Mouse (Mus musculus) testis, postnatal 14 days (tissue): ENCODE data around the gene Plac9a.
"Not testable (repeated sequence)": the region's sequence is repeated elsewhere in the genome, so short reads cannot be mapped to it uniquely, and the experiment has no call there.

Experiments used
- DNase-seq: peaks from one replicate; pipeline ENCODE4 v3.0.0; 2021; ENCODE audit warnings: low spot score

Plac9a gene

DNA sequence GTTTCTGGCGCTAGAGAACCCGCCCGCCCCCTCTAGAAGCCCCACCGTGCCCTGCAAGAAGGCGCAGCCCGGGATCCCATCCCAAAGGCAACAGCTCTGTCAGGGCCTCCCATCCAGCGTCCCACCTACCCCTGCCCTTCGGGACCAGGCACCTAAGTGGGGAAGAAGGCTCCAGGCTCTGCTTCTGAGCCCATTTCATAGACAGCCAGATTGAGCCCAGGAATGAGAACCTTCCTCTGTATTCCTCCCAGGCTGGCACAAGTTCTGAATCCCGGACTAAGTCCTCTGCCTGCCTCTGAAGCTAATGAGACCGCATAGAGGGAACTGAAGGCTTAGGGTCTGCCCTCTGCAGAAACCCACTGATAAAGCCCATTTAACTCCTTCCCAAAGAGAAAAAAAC is at the start of gene Plac9a:
TSS of gene Plac9a (minus strand) at position 101 of the 400 bp plus-strand sequence.
- DNase-seq: not testable (repeated sequence)

GRCm38 (mm10) chr14:25938004-25938403 is 35.1 kb upstream of the Plac9a start, which contains the start of gene Cphx1:
TSS of gene Cphx1 (plus strand) at chr14:25938304.
- not testable (repeated sequence) for DNase-seq

GRCm38 (mm10) chr14:25936867-25937630 is 34.1 kb upstream of the Plac9a start:
- DNase-seq: not testable (repeated sequence)

- not testable (repeated sequence) for DNase-seq
Observed at GRCm38 (mm10) chr14:25927562-25927881, 24.6 kb upstream of the Plac9a start, which contains the start of gene Tmem254a. TSS of gene Tmem254a (minus strand) at chr14:25927672.

DNA sequence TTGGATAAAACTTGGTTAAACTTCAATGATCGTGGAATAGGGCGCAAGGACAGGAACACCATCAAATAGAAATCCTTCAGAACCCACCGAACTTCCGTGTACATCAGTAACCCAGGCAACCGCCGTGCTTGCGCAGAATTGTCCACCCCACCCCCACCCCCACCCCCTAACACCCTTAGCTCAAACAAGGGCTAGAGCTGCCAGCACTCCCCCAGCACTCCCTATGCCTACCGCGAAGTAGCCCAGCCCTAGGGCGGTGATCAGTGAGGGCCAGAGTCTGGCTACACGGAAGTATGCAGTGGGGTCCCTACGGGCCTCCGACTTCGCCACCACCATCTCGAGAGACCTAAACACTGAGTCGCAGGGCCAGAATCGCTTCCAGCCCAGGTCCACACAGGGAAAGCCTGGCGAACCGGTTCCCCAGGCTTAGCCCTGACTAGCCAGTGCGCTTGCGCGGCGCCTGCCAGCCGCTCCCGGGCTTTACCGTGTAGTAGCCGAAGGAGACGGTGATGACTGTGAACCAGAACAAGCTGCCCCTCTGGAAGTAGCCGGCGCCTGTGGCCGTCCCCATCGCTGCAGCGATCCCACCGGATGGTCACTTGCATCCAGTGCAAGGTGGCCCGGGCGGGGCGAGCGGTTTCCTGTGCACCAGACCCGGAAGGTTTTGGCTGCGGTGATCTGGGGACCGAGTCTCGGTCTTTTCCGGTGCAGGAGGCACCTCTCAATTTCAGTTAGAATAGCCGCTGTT is 24.1 kb upstream of the Plac9a start:
- DNase-seq: not testable (repeated sequence)

DNA sequence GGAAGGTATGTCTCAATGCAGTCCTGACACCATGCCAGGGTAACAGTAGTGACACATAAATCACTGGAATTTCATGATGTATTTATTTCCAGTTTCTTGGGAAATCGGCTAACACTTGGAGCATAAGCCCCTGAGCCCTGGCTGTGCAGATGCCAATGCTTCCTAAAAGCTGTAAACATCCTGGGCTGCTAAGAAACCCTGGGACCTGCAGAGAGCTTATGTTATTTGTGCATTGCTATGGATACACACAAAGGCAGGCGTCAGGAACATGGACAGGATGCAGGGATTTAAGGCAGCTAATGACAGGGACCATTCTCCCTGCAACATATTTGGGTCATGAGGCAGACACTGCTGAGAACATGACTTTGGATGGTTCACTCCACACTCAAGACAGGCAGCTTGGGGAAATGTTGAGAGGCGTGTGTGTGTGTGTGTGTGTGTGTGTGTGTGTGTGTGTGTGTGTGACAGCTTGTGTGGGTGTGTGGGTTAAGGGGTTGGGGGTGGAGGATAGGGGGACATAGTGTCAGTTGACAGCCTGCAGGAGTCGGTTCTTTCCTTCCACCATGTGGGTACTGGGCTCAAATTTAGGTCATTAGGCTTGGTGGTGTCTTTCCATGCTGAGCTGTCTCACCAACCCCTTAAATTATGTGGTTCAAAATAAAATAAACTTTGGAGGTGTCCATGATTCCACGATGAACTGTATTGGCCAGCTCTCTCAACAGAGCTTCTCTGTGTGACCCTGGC is 15.7 kb upstream of the Plac9a start:
- DNase-seq: not testable (repeated sequence)

- not testable (repeated sequence) for DNase-seq
Observed at GRCm38 (mm10) chr14:25908976-25909375, 6.1 kb upstream of the Plac9a start.

- not testable (repeated sequence) for DNase-seq
Observed at GRCm38 (mm10) chr14:25907272-25907671, 4.4 kb upstream of the Plac9a start.

DNA sequence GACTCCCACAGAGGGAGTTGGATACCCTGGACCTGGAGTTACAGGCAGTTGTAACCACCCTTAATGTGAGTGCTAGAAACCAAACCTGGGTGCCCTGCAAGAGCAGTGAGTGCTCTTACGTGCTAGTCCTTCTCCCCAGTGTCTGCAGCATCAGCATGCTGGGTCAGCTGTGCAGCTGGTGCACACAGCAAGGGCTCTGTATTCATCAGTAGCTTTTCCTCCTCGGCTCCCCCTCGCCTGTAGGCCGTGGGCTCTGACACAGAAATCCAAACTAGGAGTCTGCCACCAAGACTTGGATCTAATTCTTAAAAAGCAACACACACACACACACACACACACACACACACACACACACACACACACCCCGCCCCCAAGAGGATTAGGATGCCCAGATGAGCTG is 2.3 kb upstream of the Plac9a start:
- not testable (repeated sequence) for DNase-seq

DNA sequence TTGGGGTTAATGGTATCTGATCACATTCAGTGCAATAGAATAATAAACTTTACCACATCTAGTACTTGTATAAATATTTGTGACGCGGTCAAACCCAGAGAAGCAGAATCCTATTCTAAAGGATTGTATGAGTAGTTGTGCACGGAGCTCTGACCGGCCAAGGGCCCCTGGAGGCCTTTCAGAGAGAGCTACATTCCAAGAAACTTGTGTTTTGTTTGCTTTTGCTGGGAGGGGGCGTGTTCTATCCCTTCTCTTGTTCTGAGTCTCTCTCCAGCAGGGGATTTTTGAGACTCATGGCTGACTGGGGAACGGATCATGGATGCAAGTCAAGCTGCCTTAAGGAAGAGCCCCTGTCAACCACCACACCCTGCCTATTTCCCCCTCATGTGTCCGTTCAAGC is 7.2 kb downstream of the Plac9a start:
- not testable (repeated sequence) for DNase-seq

DNA sequence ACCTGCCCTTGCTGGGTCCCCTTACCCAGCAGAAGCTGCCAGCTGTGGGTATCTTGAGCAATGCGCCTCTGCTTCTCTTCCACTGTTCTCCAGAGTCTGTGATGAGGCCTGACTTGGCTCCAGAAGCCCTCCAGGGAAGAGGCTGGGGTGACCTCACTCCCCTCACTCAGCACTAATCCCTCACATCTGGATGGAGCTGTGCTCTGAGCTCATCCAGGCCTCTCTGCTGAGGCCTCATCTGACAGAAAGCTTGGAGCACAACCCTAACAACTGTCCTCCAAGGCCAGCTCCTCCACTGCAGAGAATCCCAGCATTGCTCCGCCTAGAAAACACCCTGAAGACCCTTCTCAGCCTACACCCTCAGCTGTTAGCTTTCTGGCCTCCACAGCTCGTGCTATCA is 8.3 kb downstream of the Plac9a start:
- not testable (repeated sequence) for DNase-seq

DNA sequence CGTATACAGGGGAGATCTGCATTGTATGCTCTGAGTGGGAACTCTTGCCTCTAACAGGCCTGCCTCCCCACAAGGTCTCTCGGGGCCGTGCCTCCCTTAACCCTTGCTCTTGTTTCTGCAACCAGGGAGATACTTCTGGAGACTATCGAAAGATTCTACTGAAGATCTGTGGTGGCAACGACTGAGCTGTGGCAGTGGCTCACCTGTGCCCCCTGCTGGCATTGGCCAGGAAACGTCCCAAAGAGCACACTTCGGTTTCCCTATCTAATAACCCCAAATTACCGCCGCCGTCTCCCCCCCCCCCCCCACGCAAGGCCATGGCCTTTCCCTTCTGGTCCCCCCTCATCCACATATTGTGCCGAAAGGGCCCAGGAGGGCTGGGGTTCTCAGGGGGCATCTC is 17.0 kb downstream of the Plac9a start:
- DNase-seq: not testable (repeated sequence)

- DNase-seq: not testable (repeated sequence)
Observed at GRCm38 (mm10) chr14:25881769-25882168, 21.1 kb downstream of the Plac9a start.

DNA sequence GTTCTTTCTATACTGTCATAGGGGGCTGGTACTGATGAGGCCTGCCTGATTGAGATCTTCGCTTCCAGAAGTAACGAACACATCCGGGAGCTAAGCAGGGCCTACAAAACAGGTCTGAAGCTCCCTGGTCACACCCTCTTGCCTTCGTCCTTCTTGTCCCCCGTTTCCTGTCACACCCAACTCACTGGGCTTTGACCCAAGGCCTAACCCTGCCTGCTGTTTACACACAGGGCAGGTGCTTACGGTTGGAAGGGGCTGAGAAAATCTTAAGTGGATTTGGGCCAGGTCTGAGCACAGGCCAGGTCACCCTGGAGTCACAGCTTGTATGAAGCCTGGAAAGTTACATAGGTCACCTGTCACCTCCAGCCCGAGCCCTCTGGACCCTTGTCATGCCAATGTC is 26.3 kb downstream of the Plac9a start:
- DNase-seq: not testable (repeated sequence)

- no peak for DNase-seq
Observed at GRCm38 (mm10) chr14:25872461-25873415, 30.2 kb downstream of the Plac9a start.

- no peak for DNase-seq
Observed at GRCm38 (mm10) chr14:25869135-25869878, 33.6 kb downstream of the Plac9a start.

GRCm38 (mm10) chr14:25868706-25869105 is 34.2 kb downstream of the Plac9a start:
- DNase-seq: no peak

DNA sequence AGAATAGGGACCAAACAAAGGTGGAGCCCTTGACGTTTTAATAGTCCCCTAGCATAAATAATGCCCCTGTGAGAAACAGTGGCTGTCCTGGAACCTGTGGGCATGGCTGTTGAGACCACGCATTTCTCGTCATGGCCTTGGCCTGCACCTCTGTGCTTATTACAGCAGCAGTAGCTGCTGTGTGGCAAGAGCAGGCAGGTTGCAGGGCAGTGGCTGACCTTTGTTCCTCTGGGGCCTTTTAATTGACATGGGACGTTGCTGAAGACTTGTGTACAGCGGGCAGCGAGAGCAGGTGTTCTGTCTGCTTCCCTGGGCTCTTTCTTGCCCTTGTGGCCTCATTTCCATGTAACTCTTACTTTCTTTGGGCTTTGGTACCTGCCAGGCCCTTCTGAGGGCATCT is 35.1 kb downstream of the Plac9a start:
- DNase-seq: no peak

- DNase-seq: peak; percentile 83
Observed at GRCm38 (mm10) chr14:25866832-25867231, 36.1 kb downstream of the Plac9a start.

DNA sequence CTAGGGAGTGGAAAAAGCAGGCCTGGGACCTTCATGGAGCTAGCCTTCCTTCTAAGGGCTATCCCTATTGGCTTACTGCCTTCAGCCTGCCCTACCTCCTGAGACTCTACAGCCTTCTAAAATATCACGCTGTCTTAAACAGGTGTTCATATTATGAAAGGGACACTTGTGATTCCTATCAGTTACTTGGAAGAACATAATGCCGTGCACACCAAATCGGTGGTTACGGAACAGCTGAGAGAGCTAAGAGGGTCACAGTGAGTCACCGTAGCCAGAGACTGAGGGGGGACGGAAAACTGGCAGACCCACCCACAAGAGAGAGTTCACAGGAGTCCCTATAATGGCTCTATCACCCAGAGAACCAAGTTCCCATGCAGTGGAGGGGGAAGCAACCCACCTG is 36.5 kb downstream of the Plac9a start:
- DNase-seq: no peak

DNA sequence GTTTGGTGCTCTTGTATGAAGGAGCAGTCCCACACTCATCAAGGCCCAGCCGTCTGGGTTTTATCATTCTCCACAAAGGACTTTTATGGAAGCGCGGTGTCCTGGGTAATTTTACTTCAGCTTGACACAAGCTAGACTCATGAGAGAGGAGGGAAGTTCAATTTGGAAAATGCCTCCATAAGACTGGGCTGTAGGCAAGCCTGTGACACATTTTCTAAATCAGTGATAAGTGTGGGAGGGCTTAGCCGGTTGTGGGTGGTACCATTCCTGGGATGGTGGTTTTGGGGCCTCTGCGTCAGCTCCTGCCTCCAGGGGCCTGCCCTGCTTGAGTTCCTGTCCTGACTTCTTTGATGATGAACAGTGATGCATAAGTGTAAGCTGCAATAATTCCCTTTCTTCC is 37.6 kb downstream of the Plac9a start:
- no peak for DNase-seq
